Mouse (Mus musculus) stomach, embryonic 14.5 days (tissue): Measurements from ENCODE around the gene Med7. TPM values are rescaled to one million over a fixed set of nuclear protein-coding genes. Genes with fewer than 3 reads are reported as not detected.

Experiments
- ATAC-seq: fragments of 200-750 bp; cut with Nextera tagmentation; 2 replicates; pipeline ENCODE4 v1.8.0; 2017; ENCODE audit warnings: low read depth, moderate TSS enrichment; ENCODE audit not compliant: insufficient number of reproducible peaks, insufficient read depth, low FRiP score
- H3K27ac ChIP-seq: fragments of 300-500 bp; sonication (generic); 2 replicates; pipeline ENCODE4 v1.5.1; 2014; ENCODE audit warnings: mild to moderate bottlenecking, low read length, moderate library complexity, mixed read lengths
- H3K27me3 ChIP-seq: fragments of 300-500 bp; sonication (generic); 2 replicates; pipeline ENCODE4 v1.6.1; 2014; ENCODE audit warnings: low read length, control low read depth, mixed read lengths; ENCODE audit not compliant: control insufficient read depth, insufficient read depth
- H3K36me3 ChIP-seq: fragments of 300-500 bp; sonication (generic); 2 replicates; pipeline ENCODE4 v1.6.1; 2014; ENCODE audit warnings: mild to moderate bottlenecking, control low read depth, low read length, moderate library complexity, mixed read lengths; ENCODE audit not compliant: control insufficient read depth, insufficient read depth
- H3K4me1 ChIP-seq: fragments of 300-500 bp; sonication (generic); 2 replicates; pipeline ENCODE4 v1.6.1; 2014; ENCODE audit warnings: low read length, control low read depth, mixed read lengths; ENCODE audit not compliant: control insufficient read depth, insufficient read depth
- H3K4me2 ChIP-seq: fragments of 300-500 bp; sonication (generic); replicated peaks from 2 replicates; pipeline ENCODE4 v1.6.1; 2014; ENCODE audit warnings: low read depth, low read length, control low read depth
- H3K4me3 ChIP-seq: fragments of 300-500 bp; sonication (generic); 2 replicates; pipeline ENCODE4 v1.5.1; 2014; ENCODE audit warnings: low read depth, low read length, control low read depth
- H3K9ac ChIP-seq: fragments of 300-500 bp; sonication (generic); replicated peaks from 2 replicates; pipeline ENCODE4 v1.6.1; 2014; ENCODE audit warnings: low read depth, mild to moderate bottlenecking, control low read depth, low read length, moderate library complexity, mixed read lengths
- H3K9me3 ChIP-seq: fragments of 300-500 bp; sonication (generic); 2 replicates; pipeline ENCODE4 v1.6.1; 2016; ENCODE audit warnings: low read depth, low read length, control low read depth; ENCODE audit not compliant: control insufficient read depth
- WGBS: fragments of 180-500 bp; shearing (Covaris S2); extraction: QIAGEN DNeasy Blood & Tissue Kit; methylation state at CpG from one replicate; pipeline ENCODE4 v1.1.7; 2014; 5-methylcytosine and 5-hydroxymethylcytosine counted together
- polyA plus RNA-seq: library from polyadenylated mRNA; unstranded; fragments of >200 nt; fragmentation: Nextera tagmentation; extraction: Ambion mirVana; gene quantifications from 2 replicates; pipeline ENCODE4 v1.2.1, GENCODE M21; 2014

The Med7 gene
- polyA plus RNA-seq, 1 experiment from 2014 or later, result 75.0 TPM

DNA sequence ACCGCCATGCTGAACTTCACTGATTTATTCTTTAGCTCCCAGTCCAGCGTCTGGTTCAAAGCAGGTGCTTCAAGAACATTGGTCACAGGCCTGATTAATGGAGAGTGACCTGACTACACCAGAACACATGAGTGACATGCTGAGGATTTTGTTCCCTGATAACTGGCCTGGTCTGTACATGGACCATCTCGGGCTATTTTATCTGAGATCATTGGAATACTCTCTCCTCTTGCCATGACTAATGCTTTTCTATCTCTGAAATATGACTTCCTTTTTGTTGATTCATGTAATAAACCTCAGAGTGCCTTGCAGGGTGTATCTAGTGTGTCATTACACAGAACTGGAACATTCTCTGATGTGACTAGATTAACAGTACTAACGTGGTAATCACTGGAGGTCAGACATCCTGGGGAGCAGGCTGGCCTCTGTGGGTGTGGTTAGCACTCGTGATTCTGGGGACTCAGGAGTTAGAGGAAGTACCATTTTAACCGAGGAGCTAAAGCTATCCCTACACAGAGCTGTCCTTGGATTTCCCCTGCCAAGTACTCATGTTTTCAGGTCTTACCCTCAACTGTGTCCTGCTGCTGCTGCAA lies 17.8 kb downstream of the Med7 start, which contains the start of gene Havcr2:
Gene Havcr2, plus strand, starts transcription at position 483 of the 593 bp plus-strand sequence.
- H3K9me3 ChIP-seq, result no peaks in the 10 kb centered on the region

DNA sequence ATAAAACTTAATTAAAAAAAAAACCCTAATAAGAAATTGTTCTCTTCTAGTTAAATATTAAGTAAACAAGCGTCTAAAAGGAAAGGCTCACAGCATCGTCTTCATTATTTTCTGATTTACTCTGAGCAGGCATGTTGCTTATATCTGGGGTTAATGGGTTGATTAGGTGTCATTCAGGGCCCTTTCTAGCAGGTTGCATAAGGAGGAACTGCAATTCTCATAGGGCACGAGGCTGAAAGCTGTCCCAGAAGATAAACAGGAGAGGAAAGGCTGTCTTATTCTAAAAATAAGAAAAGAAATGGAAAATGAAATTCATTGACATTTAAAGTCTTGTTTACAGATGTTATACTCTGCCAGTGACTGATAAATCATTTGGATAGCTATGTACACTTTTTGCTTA lies 23.2 kb downstream of the Med7 start:
- ATAC-seq, result no peak
- no peak overlapping the region for H3K27ac ChIP-seq
- no peak overlapping the region for H3K4me2 ChIP-seq
- no peak overlapping the region for H3K4me3 ChIP-seq
- H3K36me3 ChIP-seq, result no peaks in the 10 kb centered on the region
- no peaks in the 10 kb centered on the region for H3K4me1 ChIP-seq
- no peaks in the 10 kb centered on the region for H3K27me3 ChIP-seq
- no peak overlapping the region for H3K9ac ChIP-seq
- WGBS, result 67% methylated on average over 3 of the region's 3 CpGs
- H3K9me3 ChIP-seq, result no peaks in the 10 kb centered on the region

More for the DNA sequence above, 17.8 kb downstream of the Med7 start, which contains the start of gene Havcr2:
- Histone ChIP-seq H3K4me2 (no peak within 1 kb of the TSS), H3K27me3 (no peaks in the 10 kb centered on the region), H3K9ac (no peak within 1 kb of the TSS), H3K36me3 (no peaks in the 10 kb centered on the region), H3K27ac (no peak within 1 kb of the TSS), H3K4me1 (no peaks in the 10 kb centered on the region), H3K4me3 (no peak within 1 kb of the TSS)
- ATAC-seq, result no peak
- 70% methylated on average over 6 of the region's 6 CpGs for WGBS

DNA sequence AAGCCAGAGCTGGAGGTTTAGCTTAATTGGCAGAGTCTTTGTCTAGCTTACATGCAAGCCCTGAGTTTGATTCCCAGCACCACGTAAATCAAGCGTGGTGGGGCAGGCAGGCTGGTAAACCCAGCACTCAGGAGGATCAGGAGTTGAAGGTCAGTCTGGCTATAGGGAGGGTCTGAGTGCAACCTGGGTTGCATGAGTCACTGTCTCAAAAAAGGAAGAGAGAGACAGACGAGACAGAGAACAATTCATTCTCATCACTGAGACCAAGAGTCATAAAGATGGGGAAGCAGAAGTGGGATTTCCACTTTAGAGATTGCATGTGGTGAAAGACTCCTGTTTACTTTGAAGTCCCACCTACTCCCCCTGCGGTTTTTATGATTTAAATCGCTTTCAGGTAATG lies 24.6 kb downstream of the Med7 start:
- Histone ChIP-seq H3K9ac (no peak overlapping the region), H3K4me2 (no peak overlapping the region), H3K36me3 (no peaks in the 10 kb centered on the region), H3K9me3 (no peaks in the 10 kb centered on the region), H3K27me3 (no peaks in the 10 kb centered on the region), H3K4me1 (no peaks in the 10 kb centered on the region), H3K27ac (no peak overlapping the region), H3K4me3 (no peak overlapping the region)
- WGBS, result 77% methylated on average over 5 of the region's 5 CpGs
- ATAC-seq, result no peak

DNA sequence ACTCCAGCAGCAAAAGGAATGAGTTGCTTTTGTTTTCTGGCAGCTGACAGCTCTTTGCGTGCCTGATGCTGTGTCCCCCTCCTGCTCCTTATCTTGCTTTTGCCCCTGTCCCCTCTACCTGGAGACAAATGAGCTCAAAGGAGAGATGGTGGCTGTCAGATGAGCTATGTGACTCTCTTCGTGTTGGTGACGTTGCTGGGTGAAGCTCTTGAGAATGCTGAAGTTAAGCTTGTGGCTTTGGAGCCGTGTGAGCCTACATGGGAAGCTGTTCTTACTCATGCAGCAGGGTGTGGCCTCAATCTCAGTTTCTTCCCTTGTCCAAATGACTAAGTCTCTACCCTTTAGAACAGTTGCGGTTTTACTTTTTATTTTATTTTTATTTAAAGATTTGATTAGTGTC lies 25.2 kb downstream of the Med7 start:
- H3K4me1 ChIP-seq, result no peaks in the 10 kb centered on the region

DNA sequence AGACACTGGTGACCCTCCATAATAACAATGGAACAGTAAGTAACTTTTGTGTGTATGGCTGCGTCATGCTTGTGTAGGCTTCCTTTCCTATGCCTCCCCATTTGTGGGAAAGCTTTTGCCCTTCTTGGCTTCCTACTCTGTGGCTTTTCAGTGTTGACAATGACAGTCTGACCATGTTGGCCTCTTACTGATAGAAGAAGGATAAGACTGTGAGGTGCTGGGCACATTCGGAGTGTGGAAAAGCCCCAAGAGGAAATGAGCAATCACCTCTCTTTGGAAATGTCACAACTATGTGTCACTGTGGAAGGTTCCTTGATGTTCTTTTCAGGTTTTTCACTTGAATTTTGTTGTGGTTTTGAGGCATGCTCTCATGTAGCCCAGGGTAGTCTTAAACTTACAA lies 30.2 kb downstream of the Med7 start:
- ATAC-seq, result no peak

More for the DNA sequence above, 25.2 kb downstream of the Med7 start:
- Histone ChIP-seq H3K9me3 (no peaks in the 10 kb centered on the region), H3K27me3 (no peaks in the 10 kb centered on the region), H3K4me2 (no peak overlapping the region), H3K4me3 (no peak overlapping the region), H3K36me3 (no peaks in the 10 kb centered on the region), H3K27ac (no peak overlapping the region), H3K9ac (no peak overlapping the region)
- WGBS, result 50% methylated on average over 5 of the region's 5 CpGs
- ATAC-seq, result no peak

DNA sequence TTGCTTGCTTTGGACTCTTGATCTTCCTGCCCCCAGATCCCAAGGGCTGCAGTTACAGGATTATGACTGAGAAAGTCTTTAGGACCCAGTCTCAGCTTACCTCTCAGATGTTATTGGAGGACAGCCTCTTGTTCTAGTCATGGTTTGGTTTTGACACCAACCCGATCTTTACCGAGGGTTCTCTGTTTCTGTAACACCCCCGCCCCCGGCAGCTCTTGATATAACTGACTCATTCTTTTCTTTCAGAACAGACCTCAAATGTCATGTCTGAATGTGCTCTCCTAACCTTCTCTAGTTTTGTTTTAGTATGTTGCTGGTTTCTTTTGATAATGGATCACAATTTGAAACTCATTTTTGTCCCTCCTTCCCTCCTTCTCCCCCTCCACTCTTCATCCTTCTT lies 37.5 kb downstream of the Med7 start:
- Histone ChIP-seq H3K4me3 (no peak overlapping the region), H3K27me3 (no peaks in the 10 kb centered on the region), H3K4me2 (no peak overlapping the region), H3K36me3 (no peaks in the 10 kb centered on the region), H3K27ac (no peak overlapping the region), H3K9ac (no peak overlapping the region), H3K9me3 (no peaks in the 10 kb centered on the region), H3K4me1 (no peaks in the 10 kb centered on the region)
- ATAC-seq, result no peak
- WGBS, result 94% methylated on average over 4 of the region's 4 CpGs

More for the DNA sequence above, 30.2 kb downstream of the Med7 start:
- Histone ChIP-seq H3K4me3 (no peak overlapping the region), H3K4me2 (no peak overlapping the region), H3K4me1 (no peaks in the 10 kb centered on the region), H3K9ac (no peak overlapping the region), H3K36me3 (no peaks in the 10 kb centered on the region), H3K27me3 (no peaks in the 10 kb centered on the region), H3K9me3 (no peaks in the 10 kb centered on the region), H3K27ac (no peak overlapping the region)
- WGBS, result 94% methylated on average over 2 of the region's 2 CpGs

DNA sequence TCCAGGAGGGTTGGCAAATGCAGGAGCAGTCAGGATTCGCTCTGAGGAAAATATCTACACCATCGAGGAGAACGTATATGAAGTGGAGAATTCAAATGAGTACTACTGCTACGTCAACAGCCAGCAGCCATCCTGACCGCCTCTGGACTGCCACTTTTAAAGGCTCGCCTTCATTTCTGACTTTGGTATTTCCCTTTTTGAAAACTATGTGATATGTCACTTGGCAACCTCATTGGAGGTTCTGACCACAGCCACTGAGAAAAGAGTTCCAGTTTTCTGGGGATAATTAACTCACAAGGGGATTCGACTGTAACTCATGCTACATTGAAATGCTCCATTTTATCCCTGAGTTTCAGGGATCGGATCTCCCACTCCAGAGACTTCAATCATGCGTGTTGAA lies 42.6 kb downstream of the Med7 start:
- no peak for ATAC-seq
- WGBS, result 83% methylated on average over 9 of the region's 9 CpGs
- no peaks in the 10 kb centered on the region for H3K4me1 ChIP-seq

DNA sequence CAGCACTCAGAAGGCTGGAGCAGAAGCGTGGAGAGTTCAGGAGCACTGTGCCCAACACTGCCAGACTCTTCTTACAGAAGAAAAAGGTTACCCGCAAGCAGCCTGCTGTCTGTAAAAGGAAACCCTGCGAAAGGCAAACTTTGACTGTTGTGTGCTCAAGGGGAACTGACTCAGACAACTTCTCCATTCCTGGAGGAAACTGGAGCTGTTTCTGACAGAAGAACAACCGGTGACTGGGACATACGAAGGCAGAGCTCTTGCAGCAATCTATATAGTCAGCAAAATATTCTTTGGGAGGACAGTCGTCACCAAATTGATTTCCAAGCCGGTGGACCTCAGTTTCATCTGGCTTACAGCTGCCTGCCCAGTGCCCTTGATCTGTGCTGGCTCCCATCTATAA lies 43.8 kb downstream of the Med7 start:
- ATAC-seq, result no peak
- no peak overlapping the region for H3K27ac ChIP-seq
- no peaks in the 10 kb centered on the region for H3K27me3 ChIP-seq
- no peaks in the 10 kb centered on the region for H3K4me1 ChIP-seq
- H3K9ac ChIP-seq, result no peak overlapping the region
- 71% methylated on average over 7 of the region's 7 CpGs for WGBS
- H3K36me3 ChIP-seq, result no peaks in the 10 kb centered on the region
- no peak overlapping the region for H3K4me2 ChIP-seq
- H3K4me3 ChIP-seq, result no peak overlapping the region
- no peaks in the 10 kb centered on the region for H3K9me3 ChIP-seq

More for the DNA sequence above, 42.6 kb downstream of the Med7 start:
- Histone ChIP-seq H3K9ac (no peak overlapping the region), H3K9me3 (no peaks in the 10 kb centered on the region), H3K27ac (no peak overlapping the region), H3K4me3 (no peak overlapping the region), H3K27me3 (no peaks in the 10 kb centered on the region), H3K4me2 (no peak overlapping the region), H3K36me3 (no peaks in the 10 kb centered on the region)

DNA sequence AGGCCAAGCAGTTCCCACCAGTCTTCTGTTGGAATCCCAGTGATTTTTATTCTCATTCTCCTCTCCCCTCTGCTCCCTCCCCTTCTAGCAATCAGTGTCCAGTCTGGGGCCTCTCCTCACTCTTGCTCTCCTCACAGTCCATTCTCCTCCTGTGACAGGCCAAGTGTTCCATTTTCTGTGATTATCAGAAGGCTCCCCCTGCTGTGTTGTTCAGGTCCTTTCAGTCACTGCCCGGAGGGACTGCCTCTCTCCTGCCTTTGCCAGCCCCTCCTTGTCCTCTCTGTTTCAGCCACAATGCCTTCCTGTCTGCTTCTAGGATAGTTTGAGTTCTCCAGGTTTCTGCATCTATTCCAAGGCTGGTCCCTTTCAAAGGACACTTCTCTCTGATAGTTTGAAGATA lies 51.5 kb downstream of the Med7 start:
- 33% methylated on average over 1 of the region's 1 CpGs for WGBS
- no peak overlapping the region for H3K4me2 ChIP-seq
- no peaks in the 10 kb centered on the region for H3K36me3 ChIP-seq
- H3K27ac ChIP-seq, result no peak overlapping the region
- H3K27me3 ChIP-seq, result no peaks in the 10 kb centered on the region
- no peaks in the 10 kb centered on the region for H3K4me1 ChIP-seq
- no peaks in the 10 kb centered on the region for H3K9me3 ChIP-seq
- no peak overlapping the region for H3K4me3 ChIP-seq
- no peak for ATAC-seq
- H3K9ac ChIP-seq, result no peak overlapping the region
